Mouse (Mus musculus): ENCODE measurements around the gene E030025P04Rik.

E030025P04Rik gene

GRCm38 (mm10) chr11:109144236-109144635 lies at the start of gene E030025P04Rik:
Gene E030025P04Rik (minus strand): TSS chr11:109144369.
- no peak for ATAC-seq (ENCODE audit: insufficient number of reproducible peaks, low FRiP score, low TSS enrichment)

GRCm38 (mm10) chr11:109192673-109193557 lies 48.7 kb upstream of the E030025P04Rik start:
- peak; percentile 58 for ATAC-seq (ENCODE audit: insufficient number of reproducible peaks, low FRiP score, low TSS enrichment)

GRCm38 (mm10) chr11:109188235-109188634 lies 44.1 kb upstream of the E030025P04Rik start:
- ATAC-seq (ENCODE audit: insufficient number of reproducible peaks, low FRiP score, low TSS enrichment) = no peak

GRCm38 (mm10) chr11:109187631-109188184 lies 43.5 kb upstream of the E030025P04Rik start:
- ATAC-seq (ENCODE audit: insufficient number of reproducible peaks, low FRiP score, low TSS enrichment) = no peak

GRCm38 (mm10) chr11:109181118-109181517 lies 36.9 kb upstream of the E030025P04Rik start:
- no peak for ATAC-seq (ENCODE audit: insufficient number of reproducible peaks, low FRiP score, low TSS enrichment)

GRCm38 (mm10) chr11:109180290-109180689 lies 36.1 kb upstream of the E030025P04Rik start:
- no peak for ATAC-seq (ENCODE audit: insufficient number of reproducible peaks, low FRiP score, low TSS enrichment)

- ATAC-seq (ENCODE audit: insufficient number of reproducible peaks, low FRiP score, low TSS enrichment) = peak; percentile 76
Observed at GRCm38 (mm10) chr11:109178788-109179518, 34.8 kb upstream of the E030025P04Rik start.

- ATAC-seq (ENCODE audit: insufficient number of reproducible peaks, low FRiP score, low TSS enrichment) = no peak
Observed at GRCm38 (mm10) chr11:109175376-109175969, 31.3 kb upstream of the E030025P04Rik start.

GRCm38 (mm10) chr11:109172224-109172623 lies 28.1 kb upstream of the E030025P04Rik start:
- no peak for ATAC-seq (ENCODE audit: insufficient number of reproducible peaks, low FRiP score, low TSS enrichment)

GRCm38 (mm10) chr11:109170771-109171170 lies 26.6 kb upstream of the E030025P04Rik start:
- no peak for ATAC-seq (ENCODE audit: insufficient number of reproducible peaks, low FRiP score, low TSS enrichment)

GRCm38 (mm10) chr11:109157694-109158093 lies 13.5 kb upstream of the E030025P04Rik start:
- ATAC-seq (ENCODE audit: insufficient number of reproducible peaks, low FRiP score, low TSS enrichment) = no peak

- no peak for ATAC-seq (ENCODE audit: insufficient number of reproducible peaks, low FRiP score, low TSS enrichment)
Observed at GRCm38 (mm10) chr11:109144890-109145341, 747 bp upstream of the E030025P04Rik start.

- ATAC-seq (ENCODE audit: insufficient number of reproducible peaks, low FRiP score, low TSS enrichment) = no peak
Observed at GRCm38 (mm10) chr11:109126482-109126881, 17.7 kb downstream of the E030025P04Rik start.

GRCm38 (mm10) chr11:109125451-109125850 lies 18.7 kb downstream of the E030025P04Rik start:
- no peak for ATAC-seq (ENCODE audit: insufficient number of reproducible peaks, low FRiP score, low TSS enrichment)

GRCm38 (mm10) chr11:109124284-109124683 lies 19.9 kb downstream of the E030025P04Rik start:
- ATAC-seq (ENCODE audit: insufficient number of reproducible peaks, low FRiP score, low TSS enrichment) = no peak

- ATAC-seq (ENCODE audit: insufficient number of reproducible peaks, low FRiP score, low TSS enrichment) = no peak
Observed at GRCm38 (mm10) chr11:109109826-109110346, 34.3 kb downstream of the E030025P04Rik start.

GRCm38 (mm10) chr11:109109056-109109455 lies 35.1 kb downstream of the E030025P04Rik start:
- no peak for ATAC-seq (ENCODE audit: insufficient number of reproducible peaks, low FRiP score, low TSS enrichment)

- ATAC-seq (ENCODE audit: insufficient number of reproducible peaks, low FRiP score, low TSS enrichment) = no peak
Observed at GRCm38 (mm10) chr11:109107518-109108205, 36.5 kb downstream of the E030025P04Rik start.

GRCm38 (mm10) chr11:109106751-109107150 lies 37.4 kb downstream of the E030025P04Rik start:
- ATAC-seq (ENCODE audit: insufficient number of reproducible peaks, low FRiP score, low TSS enrichment) = no peak

- no peak for ATAC-seq (ENCODE audit: insufficient number of reproducible peaks, low FRiP score, low TSS enrichment)
Observed at GRCm38 (mm10) chr11:109106181-109106580, 38.0 kb downstream of the E030025P04Rik start.

Measured in cerebellum, adult (tissue).